Mouse (Mus musculus) intestine, embryonic 16.5 days (tissue): ENCODE data around the gene Uvrag. TPM values are rescaled to one million over a fixed set of nuclear protein-coding genes. Genes with fewer than 3 reads are reported as not detected.
"Not testable (repeated sequence)": the region's sequence is repeated elsewhere in the genome, so short reads cannot be mapped to it uniquely, and the experiment has no call there.

Experiments used
- ATAC-seq: fragments of 200-750 bp; cut with Nextera tagmentation; 2 replicates; pipeline ENCODE4 v1.8.0; 2017; ENCODE audit warnings: moderate TSS enrichment, moderate library complexity
- H3K27ac ChIP-seq: fragments of 300-500 bp; sonication (generic); 2 replicates; pipeline ENCODE4 v1.5.1; 2014; ENCODE audit warnings: mild to moderate bottlenecking, low read length
- H3K27me3 ChIP-seq: fragments of 300-500 bp; sonication (generic); replicated peaks from 2 replicates; pipeline ENCODE4 v1.6.1; 2014; ENCODE audit warnings: low read length, control low read depth, mixed read lengths; ENCODE audit not compliant: control insufficient read depth, insufficient read depth
- H3K36me3 ChIP-seq: fragments of 300-500 bp; sonication (generic); 2 replicates; pipeline ENCODE4 v1.6.1; 2014; ENCODE audit warnings: low read length, control low read depth; ENCODE audit not compliant: control insufficient read depth, insufficient read depth
- H3K4me1 ChIP-seq: fragments of 300-500 bp; sonication (generic); 2 replicates; pipeline ENCODE4 v1.6.1; 2014; ENCODE audit warnings: low read length, control low read depth, mixed read lengths; ENCODE audit not compliant: control insufficient read depth, insufficient read depth
- H3K4me2 ChIP-seq: fragments of 300-500 bp; sonication (generic); 2 replicates; pipeline ENCODE4 v1.6.1; 2014; ENCODE audit warnings: low read depth, low read length, control low read depth
- H3K4me3 ChIP-seq: fragments of 300-500 bp; sonication (generic); 2 replicates; pipeline ENCODE4 v1.5.1; 2014; ENCODE audit warnings: mild to moderate bottlenecking, low read length
- H3K9ac ChIP-seq: fragments of 300-500 bp; sonication (generic); 2 replicates; pipeline ENCODE4 v1.6.1; 2014; ENCODE audit warnings: low read depth, low read length
- H3K9me3 ChIP-seq: fragments of 300-500 bp; sonication (generic); 2 replicates; pipeline ENCODE4 v1.6.1; 2016; ENCODE audit warnings: low read length, control low read depth; ENCODE audit not compliant: control insufficient read depth
- WGBS: fragments of 180-500 bp; shearing (Covaris S2); extraction: QIAGEN DNeasy Blood & Tissue Kit; methylation state at CpG from one replicate; pipeline ENCODE4 v1.1.7; 2014; 5-methylcytosine and 5-hydroxymethylcytosine counted together
- polyA plus RNA-seq: library from polyadenylated mRNA; unstranded; fragments of >200 nt; fragmentation: Nextera tagmentation; extraction: Ambion mirVana; gene quantifications from 2 replicates; pipeline ENCODE4 v1.2.1, GENCODE M21; 2015

Gene Uvrag
- polyA plus RNA-seq, 1 experiment from 2014 or later: 17.4 TPM

DNA sequence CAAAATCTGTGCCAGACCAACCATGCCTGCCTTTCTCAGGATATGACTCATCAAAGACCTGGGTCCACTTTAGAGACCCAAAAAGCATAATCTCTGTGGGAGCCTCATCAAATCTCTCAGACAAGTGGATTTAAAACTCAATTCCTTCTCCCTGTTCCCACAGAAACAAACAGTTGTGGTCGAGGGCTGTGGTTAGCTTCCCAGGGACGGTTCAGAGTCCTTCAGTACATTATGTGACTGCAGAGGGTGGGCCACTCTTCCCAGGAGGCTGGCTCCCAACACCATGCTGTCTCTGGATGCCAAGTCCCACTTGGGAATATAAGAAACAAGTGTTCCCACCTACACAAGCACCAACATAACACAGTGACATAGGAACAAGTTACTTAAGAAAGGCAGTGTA lies 75.0 kb downstream of the Uvrag start:
- no peaks in the 10 kb centered on the region for H3K27me3 ChIP-seq
- H3K27ac ChIP-seq: 0 out of 2 replicates have a peak overlapping the region, but pooled peaks have one; percentile 25
- no peak overlapping the region for H3K9ac ChIP-seq

GRCm38 (mm10) chr7:99065391-99065831 lies 75.5 kb downstream of the Uvrag start:
- no peak overlapping the region for H3K4me3 ChIP-seq
- no peak overlapping the region for H3K9ac ChIP-seq
- H3K4me1 ChIP-seq: peaks cover 12% of the 10 kb centered on the region
- no peaks in the 10 kb centered on the region for H3K9me3 ChIP-seq
- 24% methylated on average over 11 of the region's 11 CpGs for WGBS
- ATAC-seq: peak; percentile 53
- no peak overlapping the region for H3K4me2 ChIP-seq
- 0 out of 2 replicates have a peak overlapping the region, but pooled peaks have one; percentile 25 for H3K27ac ChIP-seq
- H3K27me3 ChIP-seq: no peaks in the 10 kb centered on the region
- no peaks in the 10 kb centered on the region for H3K36me3 ChIP-seq

More for the DNA sequence above, 75.0 kb downstream of the Uvrag start:
- WGBS: 23% methylated on average over 2 of the region's 2 CpGs
- H3K36me3 ChIP-seq: no peaks in the 10 kb centered on the region
- no peaks in the 10 kb centered on the region for H3K9me3 ChIP-seq
- no peak for ATAC-seq
- H3K4me3 ChIP-seq: no peak overlapping the region
- H3K4me1 ChIP-seq: peaks cover 12% of the 10 kb centered on the region
- H3K4me2 ChIP-seq: no peak overlapping the region

DNA sequence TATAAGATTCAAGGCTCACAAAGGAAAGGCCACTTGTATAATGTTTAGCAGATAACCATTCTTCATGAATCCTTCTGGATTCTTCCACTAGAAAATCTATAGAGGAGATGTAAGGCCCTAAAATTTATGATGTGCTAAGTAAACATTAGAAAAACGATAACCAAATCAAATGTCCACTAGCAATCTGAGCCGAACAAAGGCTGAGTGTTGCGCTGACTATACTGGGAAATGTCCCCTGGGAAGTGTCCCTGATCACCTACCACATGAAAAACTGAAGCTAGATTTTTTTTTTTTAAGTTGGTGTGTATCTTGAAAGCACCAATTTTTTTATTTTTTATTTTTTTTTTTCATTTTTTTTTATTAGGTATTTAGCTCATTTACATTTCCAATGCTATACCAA lies 76.1 kb downstream of the Uvrag start:
- ATAC-seq: no peak
- no peak overlapping the region for H3K9ac ChIP-seq
- H3K4me3 ChIP-seq: no peak overlapping the region
- no peak overlapping the region for H3K27ac ChIP-seq
- WGBS: 46% methylated on average over 3 of the region's 3 CpGs
- H3K9me3 ChIP-seq: no peaks in the 10 kb centered on the region
- H3K27me3 ChIP-seq: no peaks in the 10 kb centered on the region
- no peak overlapping the region for H3K4me2 ChIP-seq
- H3K36me3 ChIP-seq: no peaks in the 10 kb centered on the region
- peaks cover 12% of the 10 kb centered on the region for H3K4me1 ChIP-seq

- peaks cover 12% of the 10 kb centered on the region for H3K4me1 ChIP-seq
- not testable (repeated sequence) for H3K4me3 ChIP-seq, H3K36me3 ChIP-seq, H3K4me2 ChIP-seq, H3K9ac ChIP-seq, H3K9me3 ChIP-seq, H3K27me3 ChIP-seq, ATAC-seq, H3K27ac ChIP-seq
- 85% methylated on average over 3 of the region's 3 CpGs for WGBS
Observed at GRCm38 (mm10) chr7:99062263-99062662, 78.7 kb downstream of the Uvrag start.

- peaks cover 10% of the 10 kb centered on the region for H3K4me1 ChIP-seq
- no peaks in the 10 kb centered on the region for H3K9me3 ChIP-seq
- H3K27ac ChIP-seq: no peak overlapping the region
- H3K4me2 ChIP-seq: no peak overlapping the region
- no peak overlapping the region for H3K9ac ChIP-seq
- no peak overlapping the region for H3K4me3 ChIP-seq
- H3K27me3 ChIP-seq: no peaks in the 10 kb centered on the region
- WGBS: 77% methylated on average over 7 of the region's 7 CpGs
- ATAC-seq: no peak
- no peaks in the 10 kb centered on the region for H3K36me3 ChIP-seq
Observed at GRCm38 (mm10) chr7:99061056-99061680, 79.8 kb downstream of the Uvrag start.

- no peak overlapping the region for H3K9ac ChIP-seq
- H3K27ac ChIP-seq: no peak overlapping the region
- no peak for ATAC-seq
Observed at GRCm38 (mm10) chr7:99060476-99060875, 80.5 kb downstream of the Uvrag start.

GRCm38 (mm10) chr7:99059934-99060333 lies 81.0 kb downstream of the Uvrag start:
- 90% methylated on average over 8 of the region's 8 CpGs for WGBS
- Histone ChIP-seq H3K27me3 (no peaks in the 10 kb centered on the region), H3K4me3 (no peak overlapping the region), H3K9ac (no peak overlapping the region), H3K4me1 (no peaks in the 10 kb centered on the region), H3K27ac (no peak overlapping the region), H3K4me2 (no peak overlapping the region), H3K9me3 (no peaks in the 10 kb centered on the region), H3K36me3 (no peaks in the 10 kb centered on the region)
- ATAC-seq: no peak

More at GRCm38 (mm10) chr7:99060476-99060875, 80.5 kb downstream of the Uvrag start:
- H3K4me2 ChIP-seq: no peak overlapping the region
- H3K27me3 ChIP-seq: no peaks in the 10 kb centered on the region
- H3K36me3 ChIP-seq: no peaks in the 10 kb centered on the region
- 92% methylated on average over 5 of the region's 5 CpGs for WGBS
- H3K4me1 ChIP-seq: peaks cover 3% of the 10 kb centered on the region
- no peaks in the 10 kb centered on the region for H3K9me3 ChIP-seq
- no peak overlapping the region for H3K4me3 ChIP-seq

DNA sequence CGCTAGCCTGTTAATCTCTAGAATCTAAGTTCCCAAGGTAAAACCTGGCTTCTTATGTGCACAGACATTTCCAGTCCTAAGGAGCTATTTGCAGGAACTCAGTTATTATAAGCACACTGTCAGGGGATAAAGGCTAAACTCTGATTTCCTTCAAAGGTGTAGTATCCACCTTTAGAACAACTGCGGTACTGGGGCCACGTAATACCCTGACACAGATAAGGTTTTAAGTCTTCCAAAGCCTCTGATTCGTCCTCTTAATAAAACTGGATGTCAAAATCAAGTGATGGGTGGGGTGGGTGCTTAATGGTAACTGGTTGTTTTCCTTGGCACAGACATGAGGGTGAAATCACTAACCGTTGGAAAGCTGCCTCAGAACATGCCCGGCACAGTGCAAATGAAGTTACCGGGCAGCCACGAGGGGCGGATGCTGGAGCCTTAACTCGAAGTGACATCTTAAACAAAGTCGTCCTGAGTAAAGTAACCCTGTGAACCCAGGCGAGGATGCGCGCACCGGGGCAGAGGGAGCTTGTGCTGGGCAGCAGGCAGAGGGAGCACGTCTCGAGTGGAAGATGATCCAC lies 83.8 kb downstream of the Uvrag start:
- no peak for ATAC-seq
- WGBS: 84% methylated on average over 17 of the region's 17 CpGs
- H3K9me3 ChIP-seq: no peaks in the 10 kb centered on the region

DNA sequence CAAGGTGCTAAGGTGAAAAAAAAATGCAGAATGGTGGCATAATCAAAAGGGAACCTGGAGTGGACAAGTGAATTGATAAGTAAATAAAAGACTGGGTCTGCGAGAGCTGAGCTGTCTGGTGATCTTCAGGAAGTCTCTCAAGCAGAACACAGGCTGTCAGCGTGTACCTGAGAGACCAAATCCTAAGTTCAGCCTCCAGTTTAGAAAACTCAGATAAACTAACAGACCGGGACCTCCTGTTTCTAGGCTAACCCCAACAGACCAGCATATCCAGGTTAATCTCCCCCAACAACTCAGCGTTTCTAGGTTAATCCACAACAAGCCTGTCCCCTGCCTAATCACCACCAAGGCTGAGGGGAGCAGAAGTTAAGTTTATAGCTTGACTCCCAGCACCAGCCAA lies 87.3 kb downstream of the Uvrag start:
- no peaks in the 10 kb centered on the region for H3K27me3 ChIP-seq
- WGBS: 81% methylated on average over 4 of the region's 4 CpGs

More for the DNA sequence above, 83.8 kb downstream of the Uvrag start:
- H3K4me3 ChIP-seq: no peak overlapping the region
- no peak overlapping the region for H3K27ac ChIP-seq
- peaks cover 4% of the 10 kb centered on the region; the same call in 1 of the 2 replicates for H3K4me1 ChIP-seq
- H3K36me3 ChIP-seq: no peaks in the 10 kb centered on the region; the same call in 1 of the 2 replicates
- H3K4me2 ChIP-seq: no peak overlapping the region
- no peak overlapping the region for H3K9ac ChIP-seq
- H3K27me3 ChIP-seq: no peaks in the 10 kb centered on the region

More for the DNA sequence above, 87.3 kb downstream of the Uvrag start:
- Histone ChIP-seq H3K36me3 (peaks cover 2% of the 10 kb centered on the region; the same call in 1 of the 2 replicates), H3K27ac (no peak overlapping the region), H3K4me2 (no peak overlapping the region), H3K4me3 (no peak overlapping the region), H3K4me1 (peaks cover 4% of the 10 kb centered on the region; the same call in 1 of the 2 replicates), H3K9me3 (no peaks in the 10 kb centered on the region), H3K9ac (no peak overlapping the region)
- no peak for ATAC-seq
